Mouse (Mus musculus) frontal cortex, postnatal 10 days (tissue): ENCODE data around the gene Gm17509.
A peak's percentile ranks its signal among the peaks of the same experiment; 100 is the strongest.
"Not testable (repeated sequence)": the region's sequence is repeated elsewhere in the genome, so short reads cannot be mapped to it uniquely, and the experiment has no call there.

Experiments used
- DNase-seq, 2 experiments: peaks; one replicate each; pipeline ENCODE4 v3.0.0; 2022; ENCODE audit warnings: low spot score in 2 of 2, mixed read lengths in 1 of 2

The Gm17509 gene

GRCm38 (mm10) chr13:117206066-117206465, 14.8 kb downstream of the Gm17509 start:
- DNase-seq: no peak

DNA sequence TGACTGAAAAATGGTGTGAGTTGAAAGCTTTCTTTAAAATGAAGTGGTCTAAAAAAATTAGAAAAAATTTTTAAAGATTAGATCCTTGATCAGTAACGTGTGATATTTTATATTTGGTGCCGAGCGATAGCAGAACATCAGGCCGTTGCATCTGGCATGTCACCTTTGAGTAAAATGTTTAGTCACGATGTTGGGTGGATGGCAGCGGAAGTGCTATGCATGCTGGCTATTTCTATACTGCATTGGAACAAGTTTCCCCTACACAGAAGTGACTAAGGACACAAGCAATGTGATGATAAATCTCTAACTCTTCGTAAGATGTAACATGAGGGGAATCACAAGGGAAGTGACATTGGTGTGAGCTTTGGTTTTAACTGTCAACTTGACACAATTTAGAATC, 16.2 kb downstream of the Gm17509 start:
- no peak for DNase-seq

GRCm38 (mm10) chr13:117202755-117203471, 18.0 kb downstream of the Gm17509 start:
- DNase-seq: no peak

DNA sequence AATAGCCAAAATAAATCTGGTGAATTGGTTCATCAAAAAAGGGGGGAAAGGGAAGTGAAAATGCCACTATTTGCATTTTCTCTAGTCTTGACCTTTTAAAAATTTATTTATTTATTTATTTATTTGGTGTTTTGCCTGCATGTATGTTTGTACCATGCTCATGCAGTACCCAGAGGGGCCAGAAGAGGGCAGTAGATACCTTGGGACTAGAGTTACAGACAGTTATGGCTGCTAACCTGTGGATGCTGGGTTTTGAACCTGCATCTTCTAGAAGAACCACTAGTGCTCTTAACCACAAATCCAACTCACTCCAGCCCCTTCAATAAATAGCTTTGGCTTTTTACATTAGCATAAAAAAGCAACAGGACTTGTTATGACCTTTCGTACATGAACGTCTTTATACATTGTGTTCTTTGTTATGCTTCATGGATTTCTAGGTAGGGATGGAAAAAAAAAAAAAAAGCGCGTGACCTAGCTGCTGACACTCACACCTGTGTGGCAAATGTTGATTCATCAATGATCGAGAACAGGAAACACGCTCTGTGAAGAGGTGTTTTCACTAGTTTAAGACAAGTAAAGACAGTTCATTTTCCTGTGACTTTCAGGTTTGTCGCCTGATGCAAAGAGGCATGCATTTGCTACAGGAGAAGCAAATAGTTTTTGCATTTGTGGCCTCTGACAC, 22.3 kb downstream of the Gm17509 start:
- peak; percentile 41 to 64 for DNase-seq

DNA sequence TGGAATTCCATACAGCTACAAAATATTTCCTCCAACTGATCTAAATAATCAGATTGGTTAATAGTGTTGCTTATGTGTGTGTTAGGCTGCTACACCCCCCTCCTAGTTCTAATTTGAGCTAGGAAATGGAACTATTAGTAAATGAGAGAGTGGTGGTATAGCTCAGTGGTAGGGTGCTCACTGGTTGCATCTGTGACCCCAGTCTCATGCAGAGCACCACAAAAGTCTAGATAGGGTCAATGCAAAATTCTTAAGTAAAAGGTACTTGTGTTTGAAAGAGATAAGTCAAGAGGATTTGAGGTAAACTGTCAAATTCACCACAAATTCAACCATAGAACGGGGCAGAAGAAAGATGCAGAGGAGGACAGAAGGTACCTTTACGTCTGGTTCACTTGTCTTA, 23.2 kb downstream of the Gm17509 start:
- no peak for DNase-seq

DNA sequence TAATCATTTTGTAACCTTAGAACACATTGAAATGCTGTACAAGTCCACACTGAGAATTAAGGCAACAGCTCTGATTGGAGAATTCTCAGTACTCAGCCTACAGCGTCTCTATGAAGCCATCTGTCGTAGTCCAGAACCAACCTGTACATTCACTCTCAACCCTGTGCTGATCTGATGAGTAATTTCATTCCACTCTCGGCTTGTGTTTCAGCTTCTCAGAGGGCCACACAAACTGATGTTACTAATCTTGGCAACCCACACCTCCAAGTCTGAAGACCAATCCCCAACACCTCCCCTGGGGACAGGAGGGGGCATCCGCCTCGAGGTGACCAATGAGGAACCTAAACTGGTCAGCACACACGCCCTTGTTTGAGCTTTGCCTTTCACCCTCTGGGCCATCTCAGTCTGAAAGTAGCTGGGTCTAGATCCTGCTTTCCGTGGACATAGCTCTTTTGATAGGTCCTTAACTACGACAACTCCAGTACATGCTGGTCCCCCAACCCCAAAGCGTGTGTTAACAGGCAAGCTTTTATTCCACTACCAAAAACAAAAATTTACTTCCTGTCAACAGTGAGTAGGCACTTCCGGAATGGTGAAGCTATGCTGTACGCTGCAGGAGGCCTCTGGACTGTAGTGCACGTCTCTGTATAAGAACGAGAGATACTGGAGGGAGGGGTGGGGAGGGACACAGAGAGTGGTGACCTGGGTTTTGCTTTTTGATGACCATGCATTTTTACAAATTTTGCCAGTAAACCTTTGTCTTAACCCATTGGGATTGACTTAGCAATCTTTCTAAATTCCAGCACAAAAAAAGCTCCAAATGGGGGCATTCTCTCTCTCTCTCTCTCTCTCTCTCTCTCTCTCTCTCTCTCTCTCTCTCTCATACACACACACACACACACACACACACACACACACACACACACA, 25.0 kb downstream of the Gm17509 start:
- no peak for DNase-seq

DNA sequence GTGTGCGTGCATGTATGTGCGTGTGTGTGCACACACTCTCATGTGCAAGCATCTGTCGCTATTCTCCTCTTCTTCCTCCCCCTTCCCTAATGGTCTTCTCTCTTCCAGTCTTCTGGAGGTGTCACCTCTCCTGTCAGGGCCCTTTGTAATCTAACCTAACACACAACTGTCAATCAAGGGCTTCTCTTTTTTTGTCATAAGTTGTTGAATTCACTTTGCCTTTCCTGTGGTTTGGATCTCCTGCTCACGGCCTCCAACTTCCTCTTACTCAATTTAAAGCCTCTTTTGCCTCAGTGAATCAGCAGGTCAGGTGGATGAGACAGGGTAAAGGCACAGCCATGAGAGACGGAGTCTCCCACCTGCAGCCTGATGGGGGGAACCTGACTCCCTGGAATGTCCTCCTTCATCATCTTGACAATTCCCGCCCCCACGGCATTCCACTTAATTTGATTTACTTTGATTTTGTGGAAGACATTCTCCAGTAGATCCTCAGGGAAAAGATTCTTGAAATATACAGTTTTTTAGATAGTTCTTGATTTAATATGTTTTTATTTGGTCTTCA, 27.4 kb downstream of the Gm17509 start:
- DNase-seq: no peak

GRCm38 (mm10) chr13:117192161-117192560, 28.7 kb downstream of the Gm17509 start:
- no peak for DNase-seq

DNA sequence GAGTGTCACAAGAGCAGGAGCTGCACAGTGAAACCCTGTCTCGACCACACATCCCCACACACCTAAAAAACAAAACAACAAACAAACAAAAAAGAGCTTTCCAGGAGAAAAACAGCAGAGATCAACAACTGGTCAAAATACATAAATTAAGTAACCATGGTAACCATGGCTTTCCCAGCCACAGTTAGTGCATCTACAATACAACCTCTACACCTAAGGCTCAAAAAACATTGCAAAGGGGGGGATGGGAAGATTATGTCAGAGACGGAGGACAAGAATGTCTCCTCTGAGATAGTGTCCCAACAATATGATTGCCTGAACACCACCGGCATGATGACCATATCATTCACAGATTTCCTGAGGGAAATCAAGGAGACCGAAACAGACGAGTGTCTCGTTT, 35.5 kb downstream of the Gm17509 start:
- no peak for DNase-seq

DNA sequence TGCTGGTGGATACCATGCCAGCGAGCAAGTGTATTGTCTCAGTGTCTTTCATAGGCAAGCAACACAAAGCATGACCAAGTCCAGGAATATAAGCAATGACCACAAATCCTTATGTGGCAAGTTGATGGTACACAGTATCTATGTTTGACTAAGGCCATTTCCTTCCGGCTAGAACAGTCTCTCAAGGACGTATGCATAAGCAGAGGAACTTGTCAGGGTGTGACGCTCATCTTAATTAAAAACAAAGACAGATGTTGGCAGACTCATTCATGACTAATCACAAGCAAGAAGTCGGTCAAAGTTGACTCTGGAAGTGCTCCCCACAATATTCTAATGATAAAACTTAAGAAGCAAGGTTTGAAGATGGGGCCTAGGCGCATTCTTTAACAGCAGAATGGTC, 37.6 kb downstream of the Gm17509 start:
- no peak for DNase-seq

GRCm38 (mm10) chr13:117180912-117181311, 40.0 kb downstream of the Gm17509 start:
- not testable (repeated sequence) for DNase-seq
